Comparison of ENCODE assay signal across 8 mouse cellular contexts in the genomic region with DNA sequence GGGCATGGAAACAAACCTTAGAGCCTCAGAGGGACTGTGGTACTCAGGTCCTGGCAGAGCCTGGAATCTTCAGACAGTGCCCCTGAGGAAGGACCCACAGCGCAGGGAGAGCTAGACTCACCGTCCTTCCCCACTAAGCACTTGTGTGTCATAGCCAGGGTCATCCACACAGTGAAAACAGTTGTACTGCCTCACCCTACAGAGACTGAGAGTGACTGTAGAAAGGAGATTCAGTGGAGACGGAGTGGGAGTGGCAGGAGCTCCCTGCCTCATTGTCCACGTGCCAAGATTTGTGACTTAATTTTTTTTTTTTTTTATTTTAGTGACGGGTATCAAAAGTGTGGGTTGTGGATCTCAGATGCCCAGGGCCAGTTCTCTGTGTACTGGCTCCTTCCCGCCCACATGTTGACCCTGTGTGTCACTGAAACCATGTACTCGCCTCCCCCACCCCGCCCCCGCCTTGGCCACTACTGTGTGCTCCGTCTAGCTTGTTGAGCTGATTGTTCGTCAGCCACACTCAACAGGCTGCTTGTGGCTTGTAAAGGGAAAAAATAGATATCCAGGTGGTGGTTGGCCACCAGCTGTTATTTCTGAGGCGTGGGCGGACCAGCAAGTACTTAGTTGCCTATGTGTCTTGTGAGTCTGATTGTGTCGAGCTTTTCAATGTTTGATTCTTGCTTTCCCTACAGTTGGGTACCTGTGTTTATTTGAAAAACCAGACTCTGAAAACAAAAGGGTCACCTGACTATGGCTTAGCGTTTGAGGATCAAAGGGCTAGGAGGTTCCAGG. TPM values are rescaled to one million over a fixed set of nuclear protein-coding genes. Genes with fewer than 3 reads are reported as not detected.
DNase-seq lines count a peak whose midpoint lies in the region; ATAC-seq and TF ChIP-seq lines count a peak whose summit lies in the region.

No protein-coding gene starts in this region.

- H3K9ac ChIP-seq in heart, embryonic 14.5 days (ENCODE audit: low read length): no peak overlapping the region
- no peak overlapping the region for H3K9ac ChIP-seq in intestine, embryonic 16.5 days (ENCODE audit: low read depth, low read length)
- no peak overlapping the region for H3K9ac ChIP-seq in stomach, postnatal 0 days (ENCODE audit: low read length)
- H3K9ac ChIP-seq in forebrain, embryonic 16.5 days (replicated peaks; ENCODE audit: low read depth, low read length): no peak overlapping the region

- H3K4me1 ChIP-seq in heart, embryonic 14.5 days (ENCODE audit: control insufficient read depth in 2 of 2, insufficient read depth in 2 of 2, low read length in 2 of 2): peaks cover 19 to 43% of the 10 kb centered on the region in 2 experiments
- peaks cover 33% of the 10 kb centered on the region for H3K4me1 ChIP-seq in intestine, embryonic 16.5 days (ENCODE audit: control insufficient read depth, insufficient read depth, low read length)
- H3K4me1 ChIP-seq in stomach, postnatal 0 days (replicated peaks; ENCODE audit: control insufficient read depth, insufficient read depth): 0 out of 2 replicates have a peak, but pooled peaks cover 2% of the 10 kb centered on the region
- H3K4me1 ChIP-seq in forebrain, embryonic 16.5 days (replicated peaks; ENCODE audit: control insufficient read depth, insufficient read depth, low read length): 0 out of 2 replicates have a peak, but pooled peaks cover 2% of the 10 kb centered on the region

- 37% methylated on average over 15 of the region's 15 CpGs for WGBS in heart, embryonic 14.5 days
- 68% methylated on average over 15 of the region's 15 CpGs for WGBS in intestine, embryonic 16.5 days
- WGBS in stomach, postnatal 0 days: 55% methylated on average over 15 of the region's 15 CpGs
- WGBS in forebrain, embryonic 16.5 days: 63% methylated on average over 15 of the region's 15 CpGs

- peaks cover 5% of the 10 kb centered on the region for H3K9me3 ChIP-seq in heart, embryonic 14.5 days (ENCODE audit: control insufficient read depth, low read length)
- no peaks in the 10 kb centered on the region for H3K9me3 ChIP-seq in intestine, embryonic 16.5 days (ENCODE audit: control insufficient read depth, low read length)
- no peaks in the 10 kb centered on the region for H3K9me3 ChIP-seq in stomach, postnatal 0 days (ENCODE audit: control insufficient read depth, low read length)
- H3K9me3 ChIP-seq in forebrain, embryonic 16.5 days (ENCODE audit: control insufficient read depth, low read length): no peaks in the 10 kb centered on the region

- peak overlapping the region; percentile 38 for H3K4me2 ChIP-seq in heart, embryonic 14.5 days (ENCODE audit: low read length)
- no peak overlapping the region for H3K4me2 ChIP-seq in intestine, embryonic 16.5 days (ENCODE audit: low read depth, low read length)
- no peak overlapping the region for H3K4me2 ChIP-seq in stomach, postnatal 0 days (replicated peaks; ENCODE audit: low read depth)
- no peak overlapping the region for H3K4me2 ChIP-seq in forebrain, embryonic 16.5 days (ENCODE audit: low read length)

- DNase-seq in heart, adult 18-20 months: no peak
- peak; percentile 52 for DNase-seq in thymus, postnatal 0 days (ENCODE audit: low spot score)
- no peak for DNase-seq in thymus, postnatal 14 days
- DNase-seq in stomach, postnatal 0 days (ENCODE audit: low spot score): peak; percentile 66
- no peak for DNase-seq in adrenal gland, postnatal 10 days

- peak; percentile 71 for ATAC-seq in heart, embryonic 14.5 days (ENCODE audit: insufficient number of reproducible peaks, insufficient read depth, low FRiP score, low read depth)
- 0 out of 2 replicates have a peak, but pooled peaks have one; percentile 17 for ATAC-seq in intestine, embryonic 16.5 days
- ATAC-seq in stomach, postnatal 0 days (ENCODE audit: low FRiP score, low TSS enrichment): peak; percentile 77
- ATAC-seq in forebrain, embryonic 16.5 days: no peak

- H3K36me3 ChIP-seq in heart, embryonic 14.5 days (ENCODE audit: control insufficient read depth, insufficient read depth, low read length): no peaks in the 10 kb centered on the region
- no peaks in the 10 kb centered on the region for H3K36me3 ChIP-seq in intestine, embryonic 16.5 days (ENCODE audit: control insufficient read depth, insufficient read depth, low read length)
- H3K36me3 ChIP-seq in stomach, postnatal 0 days (ENCODE audit: control insufficient read depth, insufficient read depth, low read length): no peaks in the 10 kb centered on the region
- H3K36me3 ChIP-seq in forebrain, embryonic 16.5 days (ENCODE audit: control insufficient read depth, insufficient read depth): no peaks in the 10 kb centered on the region

- H3K27me3 ChIP-seq in heart, embryonic 14.5 days (ENCODE audit: control insufficient read depth, insufficient read depth, low read length): no peaks in the 10 kb centered on the region; the same call in 1 of the 2 replicates
- H3K27me3 ChIP-seq in intestine, embryonic 16.5 days (replicated peaks; ENCODE audit: control insufficient read depth, insufficient read depth, low read length): no peaks in the 10 kb centered on the region
- no peaks in the 10 kb centered on the region for H3K27me3 ChIP-seq in stomach, postnatal 0 days (ENCODE audit: control insufficient read depth, insufficient read depth, low read length)
- H3K27me3 ChIP-seq in forebrain, embryonic 16.5 days (replicated peaks; ENCODE audit: control insufficient read depth, insufficient read depth, low read length): no peaks in the 10 kb centered on the region

- TF ChIP-seq EP300 in stomach, postnatal 0 days (optimal IDR thresholded peaks at IDR 0.05): no peak

- no peak for TF ChIP-seq CTCF in stomach, postnatal 0 days (IDR thresholded peaks at IDR 0.05; ENCODE audit: low read depth)

- 0 out of 4 replicates have a peak overlapping the region, but pooled peaks of 1 of the 2 experiments have one; percentile 10 for H3K27ac ChIP-seq in heart, embryonic 14.5 days (replicated peaks in 1 of 2; ENCODE audit: control insufficient read depth in 1 of 2, insufficient read depth in 1 of 2, low read depth in 2 of 2, low read length in 2 of 2)
- no peak overlapping the region; the same call in 1 of the 2 replicates for H3K27ac ChIP-seq in intestine, embryonic 16.5 days (ENCODE audit: low read length)
- H3K27ac ChIP-seq in stomach, postnatal 0 days (replicated peaks): 0 out of 2 replicates have a peak overlapping the region, but pooled peaks have one; percentile 8
- H3K27ac ChIP-seq in forebrain, embryonic 16.5 days (ENCODE audit: low read length): no peak overlapping the region

- H3K4me3 ChIP-seq in heart, embryonic 14.5 days (ENCODE audit: control insufficient read depth in 1 of 2, insufficient read depth in 1 of 2, low read depth in 1 of 2, low read length in 2 of 2): no peak overlapping the region
- H3K4me3 ChIP-seq in intestine, embryonic 16.5 days (ENCODE audit: low read length): no peak overlapping the region
- H3K4me3 ChIP-seq in stomach, postnatal 0 days (ENCODE audit: low read depth, low read length): no peak overlapping the region
- H3K4me3 ChIP-seq in forebrain, embryonic 16.5 days (replicated peaks; ENCODE audit: low read length): no peak overlapping the region

RNA-seq across cellular contexts. Expression of a gene that starts 12.6 kb away (rescaled TPM):
- polyA plus RNA-seq in heart, embryonic 14.5 days (2014; fragmentation: Nextera tagmentation; extraction: Ambion mirVana): 32.0 and 34.4 TPM in 2 replicates
- 10 to 100 TPM in 1 of 2 experiments, 1 to 10 TPM in 1; 7.9 to 11.4 TPM for total RNA-seq in heart, adult 18-20 months (2021)
- 11.9 and 13.8 TPM in 2 replicates for polyA plus RNA-seq in thymus, postnatal 0 days (2015; fragmentation: Nextera tagmentation; extraction: Ambion mirVana)
- polyA plus RNA-seq in intestine, embryonic 16.5 days (2015; fragmentation: Nextera tagmentation; extraction: Ambion mirVana): 39.6 and 47.9 TPM in 2 replicates
- 8.0 and 8.6 TPM in 2 replicates for polyA plus RNA-seq in stomach, postnatal 0 days (2015; fragmentation: Nextera tagmentation; extraction: Ambion mirVana)
- 62.3 and 74.4 TPM in 2 replicates for polyA plus RNA-seq in forebrain, embryonic 16.5 days (2015; fragmentation: Nextera tagmentation; extraction: Ambion mirVana)
- 1 to 10 TPM; 8.0 to 9.6 TPM for total RNA-seq in adrenal gland, postnatal 10 days (2021)

Comparison
In these comparisons a context has a peak if more than half of its experiments do, and no peak if none do; other contexts are left out.
1. DNase-seq: peak in thymus, postnatal 0 days (single experiment) and stomach, postnatal 0 days (single experiment); none in heart, adult 18-20 months (0 of 2), thymus, postnatal 14 days (single experiment) and adrenal gland, postnatal 10 days (single experiment).